Mouse (Mus musculus) cerebellum, postnatal 25 days (tissue): ENCODE data around the gene Dner.

Experiments used
- DNase-seq, 2 experiments: peaks; one replicate each; pipeline ENCODE4 v3.0.0; 2021; ENCODE audit warnings: mixed read lengths in 2 of 2

Gene Dner

GRCm38 (mm10) chr1:84628244-84628643, 67.8 kb downstream of the Dner start:
- DNase-seq: no peak

DNA sequence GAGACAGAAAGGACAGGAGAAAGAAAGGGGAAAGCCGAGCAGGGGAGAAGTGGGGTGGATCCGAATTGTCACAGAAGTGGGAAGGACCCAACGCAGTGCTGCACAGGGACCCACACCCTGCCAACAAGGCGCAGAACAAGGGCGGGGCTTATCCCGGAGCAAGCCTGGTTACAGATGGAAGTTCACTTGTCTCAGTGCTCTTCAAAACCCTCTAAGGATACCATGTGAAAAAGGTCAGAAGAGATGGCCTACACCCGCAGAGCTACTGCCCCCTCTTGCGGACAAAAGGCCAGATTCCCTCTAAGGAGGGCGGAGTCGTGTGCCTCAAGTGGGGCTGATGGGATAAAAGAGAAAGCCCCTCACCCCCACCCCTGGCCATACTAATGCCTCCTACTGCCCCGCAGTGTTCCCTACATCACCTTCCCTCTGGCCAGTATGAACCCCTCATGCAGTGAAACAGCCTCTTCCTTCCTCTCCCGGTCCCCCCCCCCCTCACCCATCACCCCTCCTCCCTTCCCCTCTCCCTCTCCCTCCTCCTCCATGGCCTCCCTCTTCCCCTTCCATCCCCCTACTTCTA, 73.0 kb downstream of the Dner start:
- DNase-seq: no peak

- DNase-seq: peak; percentile 56 to 82
Observed at GRCm38 (mm10) chr1:84621308-84621707, 74.7 kb downstream of the Dner start.

DNA sequence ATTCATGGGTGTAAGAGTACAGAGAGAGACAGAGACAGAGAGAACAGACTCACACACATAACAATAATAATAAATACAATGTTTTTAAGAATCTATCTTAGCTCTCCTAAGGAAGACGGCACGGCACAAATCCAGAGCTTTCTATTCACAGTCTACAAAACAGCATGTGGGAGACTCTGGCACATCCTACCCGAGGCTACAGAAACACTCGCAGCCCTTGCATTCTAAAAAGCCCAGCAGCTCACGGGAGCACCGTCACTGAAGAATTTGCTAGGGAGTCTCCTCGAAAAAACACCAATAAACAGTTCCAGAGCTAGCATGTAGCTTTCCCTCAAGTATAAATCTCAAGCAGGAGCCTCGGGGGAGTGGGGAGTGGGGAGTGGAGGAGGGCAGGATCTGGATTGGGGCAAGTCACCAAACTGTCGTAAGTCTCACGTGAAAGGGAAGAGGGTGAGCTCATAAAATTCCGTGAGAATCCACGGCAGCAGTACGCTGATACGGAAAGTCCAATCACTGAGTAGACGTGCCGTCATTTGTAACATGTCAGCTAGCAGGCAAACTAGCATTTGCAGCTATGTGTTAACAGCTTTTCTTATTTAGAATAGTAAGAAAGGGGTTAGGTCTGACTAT, 76.8 kb downstream of the Dner start:
- DNase-seq: peak in 1 of 2 experiments; percentile 32

DNA sequence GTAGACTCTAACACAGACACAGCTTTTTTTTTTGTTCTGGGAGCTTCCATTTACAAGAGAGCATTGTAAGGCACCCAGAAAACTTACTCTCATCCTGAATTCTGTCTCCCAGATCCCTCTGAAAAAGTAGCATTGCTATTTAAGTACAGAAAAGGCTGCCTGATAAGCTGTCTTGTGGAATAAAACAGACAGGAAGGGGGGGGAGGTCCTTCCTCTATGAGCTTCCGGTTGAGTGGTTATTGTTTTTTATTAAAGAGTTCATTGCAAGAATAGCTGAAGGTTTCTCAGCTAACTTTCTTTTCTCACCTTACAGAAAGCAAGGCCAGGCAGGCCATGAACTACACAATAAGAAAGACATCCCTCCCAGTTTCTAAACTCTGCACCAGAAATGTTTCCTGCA, 77.9 kb downstream of the Dner start:
- no peak for DNase-seq

- no peak for DNase-seq
Observed at GRCm38 (mm10) chr1:84616133-84616532, 79.9 kb downstream of the Dner start.

GRCm38 (mm10) chr1:84614596-84614995, 81.4 kb downstream of the Dner start:
- no peak for DNase-seq

DNA sequence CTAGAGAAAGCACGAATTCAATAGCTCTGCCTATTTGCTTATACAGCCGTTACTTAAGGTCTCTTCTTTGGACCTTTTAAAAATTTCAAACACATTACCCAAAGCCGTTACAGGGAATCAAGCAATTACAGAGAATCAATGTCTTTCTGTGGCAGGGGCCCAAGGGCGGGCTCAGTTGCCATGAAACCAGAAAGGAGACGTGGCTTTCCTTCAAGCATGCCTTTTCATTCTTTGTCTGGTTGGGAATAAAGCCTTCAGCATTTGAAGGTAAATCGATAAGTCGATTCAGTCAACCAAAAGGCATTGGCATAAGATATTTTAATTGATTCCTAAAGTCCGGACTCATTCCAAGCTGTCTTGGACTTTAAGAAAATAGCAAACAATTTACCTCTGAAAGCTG, 82.9 kb downstream of the Dner start:
- DNase-seq: no peak

- no peak for DNase-seq
Observed at GRCm38 (mm10) chr1:84611331-84611730, 84.7 kb downstream of the Dner start.

GRCm38 (mm10) chr1:84599025-84599424, 97.0 kb downstream of the Dner start:
- DNase-seq: no peak

DNA sequence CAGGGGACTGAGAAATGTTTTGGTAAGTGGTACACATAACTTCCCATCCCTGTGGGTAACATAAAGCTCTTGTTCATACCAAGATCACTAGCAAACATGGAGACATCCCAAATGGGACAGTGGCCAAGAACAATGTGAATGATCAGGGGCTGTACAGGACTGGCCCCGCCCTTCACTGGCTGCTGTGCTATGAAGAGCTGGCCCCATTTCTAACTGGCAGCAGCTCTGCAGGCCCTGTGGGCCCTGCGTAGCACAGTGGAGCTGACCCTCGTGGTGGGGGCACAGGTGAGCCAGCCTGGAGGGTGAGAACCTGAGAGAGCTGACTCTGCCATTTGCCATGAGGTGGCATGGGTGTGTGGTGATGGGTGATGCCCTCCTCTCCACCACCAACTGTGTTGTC, 100.0 kb downstream of the Dner start:
- no peak for DNase-seq

GRCm38 (mm10) chr1:84592394-84592793, 103.6 kb downstream of the Dner start:
- no peak for DNase-seq

- no peak for DNase-seq
Observed at GRCm38 (mm10) chr1:84590534-84590933, 105.5 kb downstream of the Dner start.

GRCm38 (mm10) chr1:84585434-84585833, 110.6 kb downstream of the Dner start:
- DNase-seq: peak in 1 of 2 experiments; percentile 18

DNA sequence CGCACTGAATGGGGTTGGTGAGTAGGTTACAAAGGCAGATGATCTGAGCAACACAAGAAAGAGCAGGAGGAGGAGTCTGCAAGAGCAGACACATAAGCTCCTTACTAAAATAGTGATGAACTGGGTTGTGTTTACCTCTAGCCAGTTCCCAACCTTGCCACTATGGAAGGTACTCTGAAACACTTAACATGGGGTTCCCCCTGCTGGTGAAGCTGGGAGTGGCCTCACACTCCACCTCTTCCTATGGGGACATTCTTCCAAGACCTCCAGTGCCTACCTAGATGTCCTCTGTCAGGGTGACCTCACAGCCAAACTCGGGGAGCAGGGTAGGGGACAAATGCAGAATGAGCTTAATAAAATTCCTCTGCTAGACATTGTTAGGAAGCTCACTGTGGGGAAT, 114.2 kb downstream of the Dner start:
- DNase-seq: peak; percentile 76 to 86

- DNase-seq: no peak
Observed at GRCm38 (mm10) chr1:84561841-84562240, 134.2 kb downstream of the Dner start.

DNA sequence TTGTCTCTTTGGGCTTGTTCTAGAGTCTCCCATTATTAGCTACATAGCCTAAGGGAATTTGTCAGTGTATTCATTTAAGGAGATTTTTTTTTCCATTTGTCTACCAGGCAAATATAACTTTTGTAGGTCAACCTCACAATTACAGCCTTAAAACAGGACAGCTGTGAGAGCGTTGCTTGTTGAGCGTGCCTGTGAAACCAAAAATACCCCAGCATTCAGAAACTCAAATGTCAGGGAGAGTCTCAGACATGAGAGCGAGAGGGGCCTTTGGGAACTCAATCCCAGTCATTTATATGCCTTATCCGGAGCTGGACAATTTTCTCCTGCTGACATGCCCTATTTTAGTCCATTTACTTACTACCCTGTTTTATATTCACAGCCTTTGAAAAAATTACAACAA, 134.6 kb downstream of the Dner start:
- DNase-seq: no peak

GRCm38 (mm10) chr1:84556546-84557511, 139.2 kb downstream of the Dner start:
- no peak for DNase-seq

- DNase-seq: no peak
Observed at GRCm38 (mm10) chr1:84552005-84552404, 144.0 kb downstream of the Dner start.

- DNase-seq: no peak
Observed at GRCm38 (mm10) chr1:84550065-84550368, 146.0 kb downstream of the Dner start.

GRCm38 (mm10) chr1:84549367-84550064, 146.5 kb downstream of the Dner start:
- no peak for DNase-seq

DNA sequence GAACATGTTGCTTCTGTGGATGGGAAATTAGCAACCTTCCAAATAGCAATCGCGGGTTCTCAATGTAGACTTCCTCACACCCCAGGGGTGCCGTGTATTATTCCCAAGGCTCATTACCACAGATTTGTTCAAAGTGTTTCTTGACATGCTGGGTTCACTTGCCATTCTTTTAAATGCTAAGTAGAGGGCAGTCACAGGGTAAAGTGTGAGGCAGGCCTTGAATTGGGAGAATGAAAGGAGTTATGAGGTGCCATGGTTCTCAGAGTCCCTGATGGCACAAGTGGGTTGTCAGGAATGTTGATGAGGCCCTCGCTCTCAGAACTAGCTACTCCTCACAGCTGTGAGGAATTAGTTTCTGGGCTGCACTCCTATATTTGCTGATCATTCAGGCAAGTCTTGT, 160.0 kb downstream of the Dner start:
- DNase-seq: no peak

- DNase-seq: no peak
Observed at GRCm38 (mm10) chr1:84525514-84525913, 170.5 kb downstream of the Dner start.
